Mouse (Mus musculus) spleen, adult 18-20 months (tissue): ENCODE data around the gene Cdkn2a.

Experiments used
- DNase-seq, 2 experiments: peaks; one replicate each; pipeline ENCODE4 v3.0.0; 2022; ENCODE audit warnings: mixed read lengths in 2 of 2

Cdkn2a gene

GRCm38 (mm10) chr4:89294486-89295440, at the start of gene Cdkn2a:
TSS of gene Cdkn2a (minus strand) at chr4:89294653.
- DNase-seq, result peak; percentile 17 to 44

DNA sequence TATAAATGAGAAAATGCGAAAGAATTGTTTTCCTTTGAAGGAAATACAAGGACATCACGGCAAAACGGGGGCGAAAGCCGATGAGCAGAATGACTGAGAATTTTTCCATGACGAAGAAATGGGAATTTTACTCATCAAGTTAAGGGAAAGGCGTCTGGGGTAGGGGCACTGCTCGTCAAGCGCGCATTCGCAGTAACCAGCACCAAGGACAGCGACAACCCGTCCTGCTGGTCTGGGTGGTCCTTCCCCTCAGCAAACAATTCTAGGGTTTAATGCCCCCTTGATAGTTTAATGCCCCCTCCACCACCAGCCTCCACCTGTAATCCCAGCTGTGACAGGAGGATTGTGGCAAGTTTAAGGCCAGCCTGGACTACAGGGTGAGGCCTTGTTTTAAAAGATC, 19.0 kb upstream of the Cdkn2a start:
- DNase-seq, result no peak

DNA sequence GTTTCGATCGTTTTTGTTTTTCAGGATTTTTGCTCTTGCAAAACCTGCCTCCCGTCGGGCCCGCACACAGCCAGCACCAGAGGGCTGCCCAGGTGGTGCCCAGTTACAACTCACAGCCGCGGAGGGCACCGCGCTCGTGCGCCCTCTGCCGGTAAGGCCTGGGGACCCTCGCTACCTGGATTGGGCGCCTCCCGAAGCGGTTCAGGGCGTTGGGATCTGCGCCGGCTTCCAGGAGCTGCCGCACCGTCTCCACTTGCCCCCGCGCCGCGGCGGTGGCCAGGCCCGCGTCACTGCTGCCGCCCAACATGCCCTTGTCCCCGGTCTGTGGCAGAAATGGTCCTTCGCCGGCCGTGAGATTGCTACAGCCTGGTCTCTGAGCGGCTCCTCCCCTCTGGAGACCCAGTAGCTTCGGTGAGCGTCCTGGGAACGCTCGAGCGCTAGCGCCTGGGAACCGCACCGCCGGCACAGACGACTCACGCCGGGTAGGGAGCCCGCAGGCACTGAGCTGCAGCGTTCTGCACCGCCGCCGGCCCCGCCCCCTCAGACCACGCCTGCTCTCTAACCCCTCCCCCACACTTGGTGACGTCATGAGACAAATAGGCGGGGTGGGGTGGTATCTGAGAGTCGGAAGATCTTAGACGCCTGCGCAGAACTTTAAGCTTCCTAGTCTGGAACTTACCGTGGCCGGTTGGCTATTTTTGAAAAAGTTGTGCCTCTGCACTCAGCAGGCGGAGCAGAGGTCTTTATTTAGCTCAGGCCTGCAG, 16.2 kb upstream of the Cdkn2a start, which contains the start of gene Cdkn2b:
Cdkn2b (minus strand) TSS at position 549 of the 764 bp plus-strand sequence.
- DNase-seq, result peak; percentile 74 to 86

- no peak for DNase-seq
Measured at GRCm38 (mm10) chr4:89309996-89310395, 15.5 kb upstream of the Cdkn2a start.

GRCm38 (mm10) chr4:89308001-89308400, 13.5 kb upstream of the Cdkn2a start:
- DNase-seq, result no peak

GRCm38 (mm10) chr4:89306798-89307365, 12.4 kb upstream of the Cdkn2a start:
- DNase-seq, result no peak

- DNase-seq, result no peak
Measured at GRCm38 (mm10) chr4:89305691-89306090, 11.2 kb upstream of the Cdkn2a start.

DNA sequence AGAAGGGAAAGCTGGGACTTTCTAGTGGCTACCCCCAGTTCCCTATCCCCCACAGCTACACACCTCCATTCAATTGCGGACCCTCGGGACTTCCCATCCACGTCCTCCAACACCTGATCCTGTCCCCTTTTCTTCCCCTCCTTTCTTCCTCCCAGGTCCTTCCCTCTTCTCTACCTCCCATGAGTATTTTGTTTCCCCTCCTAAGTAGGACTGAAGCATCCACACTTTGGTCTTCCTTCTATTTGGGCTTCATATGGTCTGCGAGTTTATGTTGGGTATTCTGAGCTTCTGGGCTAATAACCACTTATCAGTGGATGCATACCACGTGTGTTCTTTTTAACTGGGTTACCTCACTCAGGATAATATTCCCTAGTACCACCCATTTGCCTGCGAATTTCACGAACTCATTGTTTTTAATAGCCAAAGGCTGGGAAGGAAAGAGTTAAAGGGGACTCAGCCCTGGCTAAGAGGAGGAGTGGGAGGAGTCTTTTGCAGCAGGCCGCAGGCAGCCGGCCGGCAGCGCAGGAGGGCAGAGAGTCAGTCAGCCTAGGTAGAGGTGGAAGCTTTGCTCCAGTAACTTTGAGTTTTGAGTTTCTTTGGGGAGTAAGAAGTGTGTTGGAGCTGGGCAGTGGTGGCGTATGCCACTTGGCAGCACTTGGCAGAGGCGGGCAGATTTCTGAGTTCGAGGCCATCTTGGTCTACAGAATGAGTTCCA, 9.0 kb upstream of the Cdkn2a start:
- no peak for DNase-seq

DNA sequence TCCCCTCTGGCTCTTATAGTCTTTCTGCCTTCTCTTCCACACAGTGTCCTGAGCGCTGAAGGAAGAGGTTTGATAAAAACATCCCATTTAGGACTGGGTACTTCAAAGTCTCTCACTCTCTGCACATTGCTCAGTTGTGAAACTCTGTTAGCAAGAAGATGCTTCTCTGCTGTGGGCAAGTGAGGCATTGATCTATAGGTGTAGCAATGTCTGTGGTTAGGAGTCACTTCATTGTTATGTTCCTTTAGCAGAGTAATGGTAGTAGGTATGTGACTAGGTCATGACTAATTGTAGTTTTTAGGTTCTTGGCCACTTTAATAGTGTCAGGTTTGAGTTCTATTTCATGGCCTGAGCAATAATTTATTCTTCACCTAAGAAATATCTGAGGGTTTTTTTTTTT, 7.7 kb upstream of the Cdkn2a start:
- no peak for DNase-seq

GRCm38 (mm10) chr4:89299721-89300120, 5.3 kb upstream of the Cdkn2a start:
- DNase-seq, result no peak

DNA sequence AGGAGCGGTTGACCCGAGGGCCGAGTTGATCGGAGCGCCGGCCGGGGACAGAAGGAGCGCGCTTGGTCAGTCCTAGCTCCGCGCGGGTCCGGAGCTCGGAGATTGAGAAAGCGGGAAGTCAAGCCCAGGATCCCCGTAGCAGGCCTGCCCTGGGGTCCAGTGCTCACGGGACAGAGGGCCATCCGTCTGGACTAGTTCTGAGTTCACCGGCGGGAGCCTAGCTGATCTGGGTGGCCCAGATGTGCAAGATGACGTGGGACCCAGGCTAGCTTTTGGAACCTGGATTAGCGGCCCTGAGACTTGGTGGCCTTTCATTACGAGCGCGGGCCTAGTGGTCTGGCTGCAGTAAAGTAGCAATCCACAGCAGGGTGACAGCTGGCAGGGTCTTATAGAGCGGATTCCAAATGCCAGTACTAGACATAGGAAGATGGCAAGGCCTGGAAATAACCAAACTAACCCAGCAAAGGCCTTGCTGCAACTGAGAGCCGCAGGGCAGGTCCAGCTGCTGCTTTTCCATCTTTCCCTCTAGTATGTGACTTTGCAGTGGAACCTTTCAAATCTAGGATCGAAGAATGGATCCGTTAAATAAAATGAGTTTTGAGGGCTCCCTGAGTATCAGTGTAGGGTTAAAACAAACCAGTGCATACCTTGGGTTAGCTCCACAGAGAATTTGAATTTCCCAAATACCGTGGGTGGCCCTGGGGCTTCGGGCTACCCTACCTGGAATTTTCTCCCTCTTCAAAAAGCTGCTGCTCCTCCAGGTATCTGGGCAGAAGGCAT, 1.2 kb upstream of the Cdkn2a start:
- no peak for DNase-seq

DNA sequence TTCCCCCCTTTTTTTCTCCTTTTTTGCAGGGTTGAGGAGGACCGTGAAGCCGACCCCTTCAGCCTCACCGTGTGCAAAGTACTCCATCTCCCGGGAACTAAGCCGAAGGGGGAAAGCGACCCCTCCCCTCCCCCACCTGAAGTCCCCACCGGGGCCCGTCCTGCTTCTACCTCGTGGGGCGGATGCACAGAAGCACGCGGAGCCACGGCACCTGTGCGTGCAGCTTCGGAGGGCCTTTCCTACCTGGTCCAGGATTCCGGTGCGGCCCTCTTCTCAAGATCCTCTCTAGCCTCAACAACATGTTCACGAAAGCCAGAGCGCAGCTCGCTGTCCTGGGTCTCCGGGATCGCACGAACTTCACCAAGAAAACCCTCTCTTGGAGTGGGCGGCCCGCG, 365 bp downstream of the Cdkn2a start:
- DNase-seq, result peak in 1 of 2 experiments; percentile 12

DNA sequence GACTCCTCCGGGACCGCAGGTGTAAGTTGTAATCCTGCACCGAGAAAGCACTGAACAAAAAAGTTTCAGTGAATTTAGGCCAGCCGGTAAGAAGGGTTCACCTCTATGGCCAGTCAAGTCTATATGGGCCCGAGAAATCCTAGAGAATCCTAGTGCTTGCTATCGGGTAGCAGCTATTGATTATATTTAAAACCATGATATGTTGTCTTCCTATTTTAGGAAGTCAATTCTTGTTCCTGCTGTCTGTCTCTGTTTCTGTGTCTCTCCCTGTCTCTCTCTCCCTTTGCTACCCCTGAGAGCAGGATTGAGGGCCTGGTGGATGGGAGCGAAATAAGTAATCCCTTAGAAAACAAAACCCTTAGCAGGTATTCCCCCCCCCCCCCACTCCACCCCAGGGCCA, 937 bp downstream of the Cdkn2a start:
- DNase-seq, result no peak

GRCm38 (mm10) chr4:89289028-89289427, 5.4 kb downstream of the Cdkn2a start:
- no peak for DNase-seq

DNA sequence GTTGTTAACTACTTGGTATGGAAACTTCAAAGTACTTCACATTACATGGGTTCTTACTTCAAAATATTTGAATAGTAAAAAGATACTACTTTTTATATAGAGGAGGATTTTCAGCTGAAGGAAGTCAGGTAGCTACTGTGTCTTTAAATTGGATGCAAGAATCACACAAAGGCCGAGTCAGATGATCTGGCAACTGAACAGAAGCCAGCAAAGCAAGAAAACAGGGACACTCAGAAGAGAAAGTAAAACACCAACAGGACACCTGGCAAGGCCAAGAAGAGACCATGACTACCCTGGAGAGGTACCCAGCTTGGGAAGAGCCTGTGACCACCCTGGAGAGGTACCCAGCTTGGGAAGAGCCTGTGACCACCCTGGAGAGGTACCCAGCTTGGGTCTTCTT, 7.9 kb downstream of the Cdkn2a start:
- DNase-seq, result no peak

GRCm38 (mm10) chr4:89285688-89286087, 8.8 kb downstream of the Cdkn2a start:
- DNase-seq, result no peak

- no peak for DNase-seq
Measured at GRCm38 (mm10) chr4:89282661-89283060, 11.8 kb downstream of the Cdkn2a start.

DNA sequence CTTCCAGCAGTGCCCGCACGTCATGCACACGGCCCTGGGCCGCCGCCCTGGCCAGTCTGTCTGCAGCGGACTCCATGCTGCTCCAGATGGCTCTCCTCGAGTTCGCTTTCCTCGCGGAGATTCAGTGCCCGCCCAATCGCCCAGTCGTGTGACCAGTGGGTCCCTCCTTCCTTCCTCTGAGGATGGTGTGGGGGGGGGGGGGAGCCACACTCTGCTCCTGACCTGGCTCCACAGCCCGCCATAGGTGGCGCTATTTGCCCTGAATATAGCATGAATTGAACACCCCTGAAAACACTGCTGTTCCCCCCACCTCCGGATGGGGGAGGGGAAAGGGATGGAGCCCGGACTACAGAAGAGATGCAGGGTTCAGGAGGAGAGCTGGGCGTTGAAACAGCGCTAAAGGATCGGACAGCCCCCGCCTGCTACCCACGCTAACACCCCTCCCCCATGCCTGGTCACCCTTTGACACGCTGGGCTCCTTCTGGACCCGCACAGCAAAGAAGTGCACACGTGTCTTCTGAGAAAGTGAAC, 12.4 kb downstream of the Cdkn2a start:
- DNase-seq, result no peak

DNA sequence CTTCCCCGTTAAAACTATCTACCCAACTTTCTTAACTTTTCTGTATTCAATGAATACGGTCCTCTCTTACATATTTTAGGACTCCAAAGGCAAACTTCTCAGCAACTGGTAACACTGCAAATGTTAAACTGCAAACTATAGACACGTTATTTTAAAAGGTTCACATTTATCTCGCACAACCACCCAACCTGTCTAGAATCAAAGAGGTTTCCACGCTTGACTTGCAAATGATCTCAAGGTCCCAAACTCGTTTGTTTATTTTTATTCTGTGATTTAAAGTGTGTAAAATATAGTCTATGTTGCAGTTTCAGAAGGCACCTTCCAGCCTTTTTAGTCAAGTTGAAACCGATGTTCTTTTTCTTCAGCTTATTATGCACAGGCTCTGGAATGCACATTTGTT, 13.2 kb downstream of the Cdkn2a start:
- DNase-seq, result no peak

DNA sequence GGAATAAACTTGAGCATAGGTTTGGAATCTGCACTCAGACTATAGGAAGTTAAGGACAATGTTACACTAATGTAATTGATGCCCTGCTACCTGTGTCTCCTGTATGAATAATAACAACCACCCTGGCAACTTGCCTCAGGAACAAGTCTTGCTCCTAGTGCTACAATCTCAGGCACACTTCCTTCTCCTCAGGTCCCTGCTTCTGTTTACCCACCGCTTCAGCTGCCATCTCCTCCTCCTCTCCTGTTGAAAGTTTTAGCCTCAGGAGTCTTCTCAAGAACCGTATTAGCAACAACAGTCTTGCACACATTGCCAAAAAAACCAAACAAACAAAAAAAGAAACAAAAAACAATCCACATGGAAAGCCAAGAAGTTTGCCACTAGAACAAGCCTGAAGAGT, 14.8 kb downstream of the Cdkn2a start:
- no peak for DNase-seq

DNA sequence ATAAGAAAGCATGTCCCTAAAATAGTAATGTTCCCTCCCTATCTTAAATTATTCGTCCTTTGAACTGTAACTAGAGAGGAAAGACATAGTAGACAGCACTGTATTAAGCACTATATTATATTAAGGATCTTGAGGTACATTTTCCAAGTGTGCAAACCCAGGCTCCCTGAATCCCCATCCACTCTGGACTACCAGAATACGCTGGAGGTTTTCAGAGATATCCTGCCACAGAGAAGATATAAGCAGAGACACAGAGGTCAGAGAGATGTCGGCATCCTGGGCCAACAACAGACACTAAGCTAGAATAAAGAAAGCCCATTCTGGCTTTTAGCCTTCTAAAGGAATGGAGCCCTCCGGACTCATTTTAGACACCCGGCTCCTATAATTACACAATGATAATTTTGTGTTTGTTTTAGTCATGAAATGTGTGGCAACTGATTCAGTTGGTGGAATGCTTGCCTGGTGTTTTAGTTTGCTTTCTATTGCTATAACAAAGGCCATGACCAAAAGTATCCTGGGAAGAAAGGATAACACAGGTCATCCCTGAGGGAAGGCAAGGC, 17.0 kb downstream of the Cdkn2a start:
- DNase-seq, result no peak
